In the genomic region with DNA sequence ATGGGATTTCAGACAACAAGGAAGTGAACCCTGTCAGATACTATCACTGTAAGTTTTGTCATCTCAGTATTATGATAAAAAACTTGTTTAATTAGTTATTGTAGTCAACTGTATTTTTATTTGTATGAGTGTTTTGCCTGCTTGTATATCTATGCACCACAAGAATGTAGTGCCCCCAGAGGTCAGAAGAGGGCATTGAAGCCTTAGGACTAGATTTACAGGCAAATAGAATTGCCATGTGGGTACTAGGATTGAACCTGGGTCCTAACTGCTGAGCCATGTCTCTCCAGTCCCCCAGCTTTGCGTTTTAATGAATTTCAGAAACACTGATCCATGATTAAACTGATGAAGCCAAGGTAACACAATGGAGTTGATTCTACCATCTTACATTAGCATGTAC, we compare ENCODE assay signal across 9 mouse cellular contexts. TPM values are rescaled to one million over a fixed set of nuclear protein-coding genes. Genes with fewer than 3 reads are reported as not detected.
DNase-seq lines count a peak whose midpoint lies in the region; ATAC-seq and TF ChIP-seq lines count a peak whose summit lies in the region.
"Had no signal": no experiment of that assay in that cellular context is flagged by ENCODE, and none has a peak within 500 bp of the region (broad histone marks: within the 10 kb centered on the region; RNA-seq: fewer than 3 reads in every experiment).

No protein-coding gene starts in this region.

- H3K4me3 ChIP-seq in embryonic facial prominence, embryonic 11.5 days (ENCODE audit: low read depth, low read length): no peak overlapping the region
- no peak overlapping the region for H3K4me3 ChIP-seq in embryonic facial prominence, embryonic 10.5 days
- no peak overlapping the region for H3K4me3 ChIP-seq in spleen, adult 2 months (ENCODE audit: extremely low read depth, insufficient read depth, insufficient read length)
- H3K4me3 ChIP-seq: heart, embryonic 15.5 days had no signal

- TF ChIP-seq POLR2A in spleen, adult 2 months (IDR thresholded peaks at IDR 0.05; ENCODE audit: low read depth, low read length): no peak

- 94% methylated on average over 1 of the region's 1 CpGs for WGBS in embryonic facial prominence, embryonic 11.5 days
- 72% methylated on average over 1 of the region's 1 CpGs for WGBS in embryonic facial prominence, embryonic 10.5 days
- 59% methylated on average over 1 of the region's 1 CpGs for WGBS in spleen, adult 2 months

- no peak overlapping the region for H3K9ac ChIP-seq in embryonic facial prominence, embryonic 11.5 days (replicated peaks; ENCODE audit: low read length)
- H3K9ac ChIP-seq: heart, embryonic 15.5 days had no signal

- H3K4me2 ChIP-seq in embryonic facial prominence, embryonic 11.5 days (ENCODE audit: low read depth, low read length): no peak overlapping the region
- H3K4me2 ChIP-seq: heart, embryonic 15.5 days had no signal

- DNase-seq in embryonic facial prominence, embryonic 11.5 days (ENCODE audit: low spot score): peak; percentile 56
- DNase-seq in embryonic facial prominence, embryonic 10.5 days (ENCODE audit: low spot score): no peak
- DNase-seq in spleen, adult 2 months (ENCODE audit: low read depth in 1 of 2, low spot score in 2 of 2): peak; percentile 23 to 41
- DNase-seq in spleen, adult 12 weeks (ENCODE audit: low spot score): no peak
- peak; percentile 27 for DNase-seq in kidney, postnatal 10 days
- no peak for DNase-seq in urinary bladder, postnatal 25 days (ENCODE audit: low spot score)
- no peak for DNase-seq in layer of hippocampus, adult 9-11 months

- no peak for ATAC-seq in embryonic facial prominence, embryonic 11.5 days (replicated peaks; ENCODE audit: insufficient number of reproducible peaks, low FRiP score, low TSS enrichment, low read depth)
- ATAC-seq in monocyte, adult 5-6 weeks (replicated peaks; ENCODE audit: insufficient number of reproducible peaks, low FRiP score, low TSS enrichment, poor library complexity, severe bottlenecking): peak; percentile 85

- peak; percentile 5; the same call in 1 of the 2 replicates for TF ChIP-seq CTCF in spleen, adult 2 months (IDR thresholded peaks at IDR 0.05; ENCODE audit: extremely low read depth, insufficient read depth, insufficient read length, insufficient replicate concordance)

- H3K4me1 ChIP-seq in embryonic facial prominence, embryonic 11.5 days (ENCODE audit: control insufficient read depth, insufficient read depth, low read length): no peaks in the 10 kb centered on the region
- no peaks in the 10 kb centered on the region; the same call in 1 of the 2 replicates for H3K4me1 ChIP-seq in embryonic facial prominence, embryonic 10.5 days
- H3K4me1 ChIP-seq in spleen, adult 2 months (ENCODE audit: control insufficient read depth, insufficient read depth, insufficient read length): no peaks in the 10 kb centered on the region

- no peaks in the 10 kb centered on the region for H3K27me3 ChIP-seq in embryonic facial prominence, embryonic 11.5 days (ENCODE audit: control insufficient read depth, insufficient read depth, low read length)
- no peaks in the 10 kb centered on the region for H3K27me3 ChIP-seq in embryonic facial prominence, embryonic 10.5 days (replicated peaks; ENCODE audit: low read depth, poor library complexity, severe bottlenecking)
- H3K27me3 ChIP-seq in spleen, adult 2 months (ENCODE audit: control insufficient read depth, insufficient read depth, low read length): no peaks in the 10 kb centered on the region
- H3K27me3 ChIP-seq: heart, embryonic 15.5 days had no signal

- peaks cover 6% of the 10 kb centered on the region for H3K36me3 ChIP-seq in embryonic facial prominence, embryonic 11.5 days (replicated peaks; ENCODE audit: control insufficient read depth, insufficient read depth, low read depth, low read length)
- H3K36me3 ChIP-seq in embryonic facial prominence, embryonic 10.5 days (replicated peaks): peaks cover 88% of the 10 kb centered on the region
- peaks cover 6% of the 10 kb centered on the region for H3K36me3 ChIP-seq in spleen, adult 2 months (ENCODE audit: control insufficient read depth, insufficient read depth, low read length)

- H3K9me3 ChIP-seq in embryonic facial prominence, embryonic 11.5 days (replicated peaks; ENCODE audit: control insufficient read depth, low read length): no peaks in the 10 kb centered on the region
- H3K9me3 ChIP-seq in embryonic facial prominence, embryonic 10.5 days: no peaks in the 10 kb centered on the region
- H3K9me3 ChIP-seq: heart, embryonic 15.5 days had no signal

- no peak overlapping the region for H3K27ac ChIP-seq in embryonic facial prominence, embryonic 11.5 days (replicated peaks; ENCODE audit: low read depth, low read length)
- H3K27ac ChIP-seq in embryonic facial prominence, embryonic 10.5 days (replicated peaks): no peak overlapping the region
- no peak overlapping the region for H3K27ac ChIP-seq in spleen, adult 2 months (ENCODE audit: insufficient read depth, low read length)
- H3K27ac ChIP-seq: heart, embryonic 15.5 days had no signal

RNA-seq across cellular contexts. Expression of a gene that starts 6.4 kb away (rescaled TPM):
- polyA plus RNA-seq in embryonic facial prominence, embryonic 11.5 days (2014; fragmentation: Nextera tagmentation; extraction: Ambion mirVana): 73.5 and 84.4 TPM in 2 replicates
- polyA plus RNA-seq in embryonic facial prominence, embryonic 10.5 days (2016; fragmentation: Nextera tagmentation; extraction: Ambion mirVana): 95.4 and 95.9 TPM in 2 replicates
- polyA plus RNA-seq in spleen, adult 2 months (2012; rRNA removed): 5.2 and 5.8 TPM in 2 replicates
- total RNA-seq in monocyte, adult 5-6 weeks (2017): 2.0 to 8.1 TPM (median 6.9 TPM) in 3 replicates

RNA-seq across cellular contexts. Expression of a gene that starts 7.3 kb away (rescaled TPM):
- polyA plus RNA-seq in embryonic facial prominence, embryonic 11.5 days (2014; fragmentation: Nextera tagmentation; extraction: Ambion mirVana): 131 and 139 TPM in 2 replicates
- 120 and 126 TPM in 2 replicates for polyA plus RNA-seq in embryonic facial prominence, embryonic 10.5 days (2016; fragmentation: Nextera tagmentation; extraction: Ambion mirVana)
- 11.1 and 16.5 TPM in 2 replicates for polyA plus RNA-seq in spleen, adult 2 months (2012; rRNA removed)
- 52.2 to 103 TPM (median 83.1 TPM) in 3 replicates for total RNA-seq in monocyte, adult 5-6 weeks (2017)

RNA-seq across cellular contexts. Expression of a gene that starts 7.3 kb away (rescaled TPM):
- polyA plus RNA-seq in embryonic facial prominence, embryonic 11.5 days (2014; fragmentation: Nextera tagmentation; extraction: Ambion mirVana): 9.6 and 11.4 TPM in 2 replicates
- polyA plus RNA-seq in embryonic facial prominence, embryonic 10.5 days (2016; fragmentation: Nextera tagmentation; extraction: Ambion mirVana): 7.7 and 8.2 TPM in 2 replicates
- 6.7 and 6.9 TPM in 2 replicates for polyA plus RNA-seq in spleen, adult 2 months (2012; rRNA removed)
- 13.5 to 30.5 TPM (median 15.2 TPM) in 3 replicates for total RNA-seq in monocyte, adult 5-6 weeks (2017)

RNA-seq across cellular contexts. Expression of a gene that starts 52.1 kb away (rescaled TPM):
- polyA plus RNA-seq in embryonic facial prominence, embryonic 11.5 days (2014; fragmentation: Nextera tagmentation; extraction: Ambion mirVana): 82.6 and 83.5 TPM in 2 replicates
- polyA plus RNA-seq in embryonic facial prominence, embryonic 10.5 days (2016; fragmentation: Nextera tagmentation; extraction: Ambion mirVana): 69.3 and 72.0 TPM in 2 replicates
- 2.4 and 2.8 TPM in 2 replicates for polyA plus RNA-seq in spleen, adult 2 months (2012; rRNA removed)
- total RNA-seq in monocyte, adult 5-6 weeks (2017): 81.5 to 120 TPM (median 106 TPM) in 3 replicates

Comparison
In these comparisons a context has a peak if more than half of its experiments do, and no peak if none do; other contexts are left out.
1. DNase-seq: peak in embryonic facial prominence, embryonic 11.5 days (single experiment), spleen, adult 2 months (2 of 2) and kidney, postnatal 10 days (single experiment); none in embryonic facial prominence, embryonic 10.5 days (single experiment), spleen, adult 12 weeks (single experiment), urinary bladder, postnatal 25 days (single experiment) and layer of hippocampus, adult 9-11 months (single experiment).
2. RNA of a gene that starts 6.4 kb away (polyA plus RNA-seq): 95.4 to 95.9 TPM in embryonic facial prominence, embryonic 10.5 days and 73.5 to 84.4 TPM in embryonic facial prominence, embryonic 11.5 days; 5.2 to 5.8 TPM in spleen, adult 2 months; every median in the first group is over 10 times any median in the second.